Comparison of ENCODE assay signal across 9 mouse cellular contexts in the genomic region with DNA sequence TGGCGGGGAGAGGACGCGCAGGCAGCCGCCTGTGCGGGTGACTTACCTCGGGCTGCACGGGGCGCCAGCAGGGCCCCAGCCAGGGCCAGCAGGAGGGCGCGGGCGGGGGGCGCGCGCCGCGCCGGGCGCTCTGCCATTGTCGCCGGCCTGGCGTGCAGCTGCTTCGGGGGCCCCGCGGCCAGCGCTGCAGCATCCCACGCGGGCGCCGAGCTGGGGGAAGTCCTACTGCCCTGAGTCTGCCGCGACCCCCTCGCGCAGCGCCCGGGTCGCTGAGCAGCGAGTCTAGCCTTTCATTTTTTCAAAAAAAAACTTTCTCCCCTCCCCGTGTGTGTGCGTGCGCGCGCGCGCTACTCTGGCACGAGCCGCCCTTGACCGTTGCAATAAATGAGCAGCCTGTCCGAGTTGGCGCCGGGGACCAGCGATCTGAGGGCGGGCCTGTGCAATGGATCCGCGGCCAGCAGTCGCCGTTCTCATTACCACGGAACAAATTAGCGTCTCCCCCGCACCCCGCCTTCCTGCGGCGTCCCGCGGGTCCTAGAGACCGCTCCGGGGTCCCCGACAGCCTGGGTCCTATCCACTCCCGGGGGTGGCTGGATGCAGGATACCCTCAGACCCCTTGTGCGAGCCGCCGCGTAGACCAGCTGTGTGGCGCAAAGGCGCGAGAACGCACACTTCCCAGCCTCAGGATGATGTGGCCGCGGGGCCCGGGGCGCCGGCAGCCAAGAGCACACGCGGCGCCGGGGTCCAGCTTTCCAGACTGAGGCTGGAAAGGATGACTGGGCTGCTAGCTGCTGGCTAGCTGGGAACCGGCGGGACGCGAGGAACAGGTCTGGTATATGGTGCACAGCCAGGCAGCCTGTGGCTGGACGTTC. TPM values are rescaled to one million over a fixed set of nuclear protein-coding genes. Genes with fewer than 3 reads are reported as not detected.
DNase-seq lines count a peak whose midpoint lies in the region; ATAC-seq lines count a peak whose summit lies in the region.
"Had no signal": no experiment of that assay in that cellular context is flagged by ENCODE, and none has a peak within 500 bp of the region (broad histone marks: within the 10 kb centered on the region; RNA-seq: fewer than 3 reads in every experiment).

No protein-coding gene starts in this region.

- peak; percentile 56 for ATAC-seq in heart, embryonic 12.5 days (ENCODE audit: insufficient number of reproducible peaks, low FRiP score)
- ATAC-seq in kidney, embryonic 16.5 days (ENCODE audit: low FRiP score, low TSS enrichment) = peak; percentile 81
- ATAC-seq in liver, embryonic 11.5 days (replicated peaks; ENCODE audit: low FRiP score) = no peak
- ATAC-seq in neural tube, embryonic 14.5 days (ENCODE audit: low read depth) = peak; percentile 70

- H3K4me2 ChIP-seq in heart, embryonic 12.5 days = peak overlapping the region; percentile 96
- H3K4me2 ChIP-seq in kidney, embryonic 16.5 days (replicated peaks; ENCODE audit: low read depth, low read length) = peak overlapping the region; percentile 89
- H3K4me2 ChIP-seq in liver, embryonic 11.5 days = peak overlapping the region; percentile 68
- peak overlapping the region; percentile 99 for H3K4me2 ChIP-seq in neural tube, embryonic 14.5 days (ENCODE audit: low read depth, low read length)

- no peaks in the 10 kb centered on the region for H3K36me3 ChIP-seq in heart, embryonic 12.5 days
- H3K36me3 ChIP-seq in kidney, embryonic 16.5 days (ENCODE audit: insufficient read depth, low read length) = no peaks in the 10 kb centered on the region
- H3K36me3 ChIP-seq in liver, embryonic 11.5 days (ENCODE audit: control insufficient read depth, insufficient read depth, low read length) = no peaks in the 10 kb centered on the region
- H3K36me3 ChIP-seq in neural tube, embryonic 14.5 days (ENCODE audit: control insufficient read depth, insufficient read depth, low read length) = no peaks in the 10 kb centered on the region
- H3K36me3 ChIP-seq: G1E had no signal

- peak; percentile 34 to 42 for DNase-seq in left cerebral cortex, adult 18-20 months (ENCODE audit: low spot score in 2 of 2)
- no peak for DNase-seq in left cerebral cortex, adult 11 months (ENCODE audit: low spot score)
- DNase-seq in fibroblast of lung, adult 2 months (ENCODE audit: low read depth) = peak; percentile 58
- peak; percentile 71 for DNase-seq in liver, embryonic 11.5 days (ENCODE audit: low spot score)
- DNase-seq in urinary bladder, postnatal 14 days (ENCODE audit: low spot score) = peak; percentile 73

- peaks cover 20% of the 10 kb centered on the region for H3K4me1 ChIP-seq in heart, embryonic 12.5 days (replicated peaks)
- H3K4me1 ChIP-seq in kidney, embryonic 16.5 days (ENCODE audit: insufficient read depth, low read length) = peaks cover 28% of the 10 kb centered on the region
- H3K4me1 ChIP-seq in liver, embryonic 11.5 days (replicated peaks; ENCODE audit: control insufficient read depth, insufficient read depth, low read length) = 0 out of 2 replicates have a peak, but pooled peaks cover 2% of the 10 kb centered on the region
- peaks cover 10% of the 10 kb centered on the region for H3K4me1 ChIP-seq in neural tube, embryonic 14.5 days (ENCODE audit: control insufficient read depth, insufficient read depth, low read length)

- H3K9ac ChIP-seq in heart, embryonic 12.5 days = peak overlapping the region; percentile 83
- H3K9ac ChIP-seq in kidney, embryonic 16.5 days (replicated peaks; ENCODE audit: low read length) = peak overlapping the region; percentile 65
- H3K9ac ChIP-seq in liver, embryonic 11.5 days (ENCODE audit: low read depth, low read length) = peak overlapping the region; percentile 69
- peak overlapping the region; percentile 69 for H3K9ac ChIP-seq in neural tube, embryonic 14.5 days (replicated peaks; ENCODE audit: low read depth, low read length)

- no peaks in the 10 kb centered on the region for H3K9me3 ChIP-seq in heart, embryonic 12.5 days (replicated peaks)
- H3K9me3 ChIP-seq in kidney, embryonic 16.5 days (ENCODE audit: low read length) = no peaks in the 10 kb centered on the region
- no peaks in the 10 kb centered on the region for H3K9me3 ChIP-seq in liver, embryonic 11.5 days (ENCODE audit: control insufficient read depth, low read length)
- H3K9me3 ChIP-seq in neural tube, embryonic 14.5 days (ENCODE audit: control insufficient read depth, low read length) = no peaks in the 10 kb centered on the region

- WGBS in heart, embryonic 12.5 days = under 1% methylated on average over 88 of the region's 90 CpGs
- under 1% methylated on average over 81 of the region's 90 CpGs for WGBS in kidney, embryonic 16.5 days
- WGBS in liver, embryonic 11.5 days = under 1% methylated on average over 67 of the region's 90 CpGs
- under 1% methylated on average over 83 of the region's 90 CpGs for WGBS in neural tube, embryonic 14.5 days

- H3K27me3 ChIP-seq in heart, embryonic 12.5 days (replicated peaks) = peaks cover 13% of the 10 kb centered on the region
- H3K27me3 ChIP-seq in kidney, embryonic 16.5 days (ENCODE audit: insufficient read depth, low read length) = 0 out of 2 replicates have a peak, but pooled peaks cover 5% of the 10 kb centered on the region
- H3K27me3 ChIP-seq in liver, embryonic 11.5 days (replicated peaks; ENCODE audit: control insufficient read depth, insufficient read depth, low read length) = peaks cover 27% of the 10 kb centered on the region
- H3K27me3 ChIP-seq in neural tube, embryonic 14.5 days (ENCODE audit: control insufficient read depth, insufficient read depth, low read length) = peaks cover 11% of the 10 kb centered on the region; the same call in 1 of the 2 replicates

- H3K4me3 ChIP-seq in heart, embryonic 12.5 days = peak overlapping the region; percentile 73
- H3K4me3 ChIP-seq in kidney, embryonic 16.5 days (ENCODE audit: low read length) = peak overlapping the region; percentile 72
- H3K4me3 ChIP-seq in liver, embryonic 11.5 days (ENCODE audit: low read depth, low read length) = peak overlapping the region; percentile 59
- peak overlapping the region; percentile 63 for H3K4me3 ChIP-seq in neural tube, embryonic 14.5 days (ENCODE audit: low read depth, low read length)

- peak overlapping the region; percentile 35; the same call in 1 of the 2 replicates for H3K27ac ChIP-seq in heart, embryonic 12.5 days (ENCODE audit: poor library complexity, severe bottlenecking)
- H3K27ac ChIP-seq in kidney, embryonic 16.5 days (ENCODE audit: low read length) = peak overlapping the region; percentile 51
- H3K27ac ChIP-seq in liver, embryonic 11.5 days (ENCODE audit: low read depth, low read length) = peak overlapping the region; percentile 84
- peak overlapping the region; percentile 48 for H3K27ac ChIP-seq in neural tube, embryonic 14.5 days (ENCODE audit: low read depth, low read length)

RNA-seq across cellular contexts. Expression of a gene that starts 7.0 kb away (rescaled TPM):
- total RNA-seq in left cerebral cortex, adult 18-20 months (2021) = 1 to 10 TPM; 4.2 to 4.3 TPM
- 3.9 and 4.6 TPM in 2 replicates for polyA plus RNA-seq in heart, embryonic 12.5 days (2016; fragmentation: Nextera tagmentation; extraction: Ambion mirVana)
- 4.5 and 5.2 TPM in 2 replicates for polyA plus RNA-seq in kidney, embryonic 16.5 days (2015; fragmentation: Nextera tagmentation; extraction: Ambion mirVana)
- 11.0 and 11.8 TPM in 2 replicates for polyA plus RNA-seq in liver, embryonic 11.5 days (2014; fragmentation: Nextera tagmentation; extraction: Ambion mirVana)
- 2.7 and 6.0 TPM in 2 replicates for polyA plus RNA-seq in neural tube, embryonic 14.5 days (2014; fragmentation: Nextera tagmentation; extraction: Ambion mirVana)
- polyA plus RNA-seq: G1E had no signal
